Mouse (Mus musculus): ENCODE measurements around the gene Rars2.
A peak's percentile ranks its signal among the peaks of the same experiment; 100 is the strongest.

DNA sequence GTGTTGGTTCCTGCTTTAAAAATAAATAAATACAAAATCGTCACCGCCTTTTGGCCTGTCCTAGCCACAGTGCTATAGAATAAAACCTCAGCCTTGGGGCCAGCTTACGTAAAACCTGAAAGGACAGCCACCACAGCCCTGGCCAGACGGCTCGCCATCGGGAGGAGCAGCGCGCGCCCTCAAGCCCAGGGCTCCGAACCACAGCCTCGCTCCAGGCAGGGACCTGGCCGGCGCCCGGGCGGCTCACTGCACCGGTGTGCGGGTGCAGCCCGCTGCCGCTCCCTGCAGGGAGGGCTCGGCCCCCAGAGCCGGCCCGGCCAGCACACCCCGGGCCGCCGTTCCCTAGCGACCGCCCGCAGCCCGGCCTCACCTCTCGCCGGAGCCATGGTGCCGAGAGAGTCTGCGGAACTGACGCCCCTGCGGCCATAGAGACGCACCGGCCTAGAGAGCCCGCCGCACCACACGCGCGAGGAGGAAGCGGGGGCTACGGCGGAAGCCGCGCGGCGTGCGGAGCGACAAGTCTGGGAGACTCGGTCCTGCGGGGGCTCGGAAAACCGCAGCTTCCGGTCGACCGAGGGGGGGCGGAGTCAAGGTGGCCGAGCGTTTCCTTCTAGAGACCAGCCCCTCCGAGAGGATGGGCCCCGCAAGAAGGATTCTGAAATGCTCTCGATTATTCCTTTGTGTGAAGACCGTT lies 72.3 kb downstream of the Rars2 start, which contains the start of gene Slc35a1:
- TF ChIP-seq POLR2A (IDR thresholded peaks at IDR 0.05; ENCODE audit: insufficient read depth, low read depth, low read length) (peak; percentile 75), CTCF (IDR thresholded peaks at IDR 0.05; ENCODE audit: insufficient read depth, low read depth, low read length) (no peak)

Data from olfactory bulb, adult 2 months (tissue).